In the genomic region with DNA sequence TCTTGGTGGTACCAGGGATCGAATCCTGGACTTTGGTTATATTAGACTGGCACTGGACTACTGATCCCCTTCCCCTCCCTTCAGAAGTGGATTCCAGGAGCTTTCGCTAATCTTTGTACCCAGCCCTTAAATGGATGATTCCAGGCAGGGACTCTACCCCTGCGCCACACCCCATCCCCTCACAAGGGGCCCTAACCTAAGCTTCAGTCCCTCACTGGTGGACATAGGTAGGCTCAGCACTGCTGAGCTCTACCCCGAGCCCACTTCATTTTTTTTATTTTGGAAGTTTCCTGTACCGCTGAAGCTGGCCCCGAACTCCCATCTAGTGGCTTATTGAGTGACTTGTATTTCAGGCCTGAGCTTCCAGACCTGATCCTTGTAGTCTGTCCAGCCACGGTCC, we compare ENCODE assay signal across 8 mouse cellular contexts. TPM values are rescaled to one million over a fixed set of nuclear protein-coding genes. Genes with fewer than 3 reads are reported as not detected.
DNase-seq lines count a peak whose midpoint lies in the region; ATAC-seq and TF ChIP-seq lines count a peak whose summit lies in the region.

No protein-coding gene starts in this region.

- TF ChIP-seq CTCF in kidney, adult 2 months (conservative IDR thresholded peaks at IDR 0.05; ENCODE audit: insufficient read depth, insufficient read length, low read depth, low read length), result no peak
- TF ChIP-seq CTCF in cortical plate, adult 2 months (IDR thresholded peaks at IDR 0.05; ENCODE audit: extremely low read depth, insufficient read depth, low read length), result no peak

- no peak for ATAC-seq in hindbrain, embryonic 15.5 days (ENCODE audit: low FRiP score, low read depth)
- peak; percentile 58 for ATAC-seq in midbrain, embryonic 13.5 days

- H3K27ac ChIP-seq in kidney, adult 2 months (ENCODE audit: insufficient read depth, low read depth, low read length), result peak overlapping the region; percentile 67
- peak overlapping the region; percentile 56 for H3K27ac ChIP-seq in cortical plate, adult 2 months (ENCODE audit: insufficient read depth, low read length)
- H3K27ac ChIP-seq in hindbrain, embryonic 15.5 days (replicated peaks), result peak overlapping the region; percentile 96
- peak overlapping the region; percentile 90 for H3K27ac ChIP-seq in midbrain, embryonic 13.5 days

- H3K36me3 ChIP-seq in kidney, adult 2 months (ENCODE audit: control insufficient read depth, insufficient read depth, low read length), result no peaks in the 10 kb centered on the region
- H3K36me3 ChIP-seq in hindbrain, embryonic 15.5 days, result peaks cover 21% of the 10 kb centered on the region
- peaks cover 24% of the 10 kb centered on the region for H3K36me3 ChIP-seq in midbrain, embryonic 13.5 days

- H3K4me2 ChIP-seq in hindbrain, embryonic 15.5 days, result peak overlapping the region; percentile 94
- H3K4me2 ChIP-seq in midbrain, embryonic 13.5 days (replicated peaks), result peak overlapping the region; percentile 96

- H3K4me3 ChIP-seq in kidney, adult 2 months (ENCODE audit: insufficient read depth, low read depth, low read length), result peak overlapping the region; percentile 87
- H3K4me3 ChIP-seq in cortical plate, adult 2 months (ENCODE audit: insufficient read depth, low read length), result peak overlapping the region; percentile 58
- H3K4me3 ChIP-seq in hindbrain, embryonic 15.5 days, result peak overlapping the region; percentile 77
- peak overlapping the region; percentile 69 for H3K4me3 ChIP-seq in midbrain, embryonic 13.5 days (replicated peaks)

- no peaks in the 10 kb centered on the region for H3K9me3 ChIP-seq in hindbrain, embryonic 15.5 days
- no peaks in the 10 kb centered on the region for H3K9me3 ChIP-seq in midbrain, embryonic 13.5 days

- H3K9ac ChIP-seq in hindbrain, embryonic 15.5 days, result peak overlapping the region; percentile 72
- H3K9ac ChIP-seq in midbrain, embryonic 13.5 days (replicated peaks), result peak overlapping the region; percentile 78

- TF ChIP-seq POLR2A in kidney, adult 2 months (IDR thresholded peaks at IDR 0.05; ENCODE audit: low read depth, low read length), result no peak
- no peak for TF ChIP-seq POLR2A in cortical plate, adult 2 months (IDR thresholded peaks at IDR 0.05; ENCODE audit: extremely low read depth, insufficient read depth, low read length)

- no peaks in the 10 kb centered on the region for H3K27me3 ChIP-seq in kidney, adult 2 months (replicated peaks; ENCODE audit: control insufficient read depth, insufficient read depth, low read length)
- peaks cover 3% of the 10 kb centered on the region; the same call in 1 of the 2 replicates for H3K27me3 ChIP-seq in hindbrain, embryonic 15.5 days
- no peaks in the 10 kb centered on the region for H3K27me3 ChIP-seq in midbrain, embryonic 13.5 days

- WGBS in kidney, adult 2 months, result 25% methylated on average over 7 of the region's 7 CpGs
- 36% methylated on average over 7 of the region's 7 CpGs for WGBS in hindbrain, embryonic 15.5 days
- WGBS in midbrain, embryonic 13.5 days, result 43% methylated on average over 7 of the region's 7 CpGs

- no peak for DNase-seq in kidney, adult 2 months
- DNase-seq in kidney, adult 8-10 months, result no peak
- no peak for DNase-seq in embryo, embryonic 11 days
- no peak for DNase-seq in layer of hippocampus, postnatal 10 days (ENCODE audit: low spot score in 2 of 2)
- no peak for DNase-seq in urinary bladder, postnatal 36 days (ENCODE audit: low spot score in 2 of 2)

- H3K4me1 ChIP-seq in kidney, adult 2 months (ENCODE audit: control insufficient read depth, insufficient read depth, low read length), result peaks cover 8% of the 10 kb centered on the region
- H3K4me1 ChIP-seq in cortical plate, adult 2 months (ENCODE audit: control insufficient read depth, insufficient read depth, low read length), result no peaks in the 10 kb centered on the region; the same call in 1 of the 2 replicates
- H3K4me1 ChIP-seq in hindbrain, embryonic 15.5 days (replicated peaks), result peaks cover 21% of the 10 kb centered on the region
- H3K4me1 ChIP-seq in midbrain, embryonic 13.5 days (replicated peaks), result peaks cover 20% of the 10 kb centered on the region

RNA-seq across cellular contexts. Expression of a gene that starts 0.7 kb away (rescaled TPM):
- polyA plus RNA-seq in kidney, adult 2 months (2012; rRNA removed), result 3.4 and 4.4 TPM in 2 replicates
- polyA plus RNA-seq in cortical plate, adult 2 months (2012; rRNA removed), result 4.0 and 4.3 TPM in 2 replicates
- polyA plus RNA-seq in hindbrain, embryonic 15.5 days (2015; fragmentation: Nextera tagmentation; extraction: Ambion mirVana), result 4.8 and 5.4 TPM in 2 replicates
- 6.1 and 7.6 TPM in 2 replicates for polyA plus RNA-seq in midbrain, embryonic 13.5 days (2015; fragmentation: Nextera tagmentation; extraction: Ambion mirVana)
- 1 to 10 TPM; 2.1 to 4.5 TPM for total RNA-seq in layer of hippocampus, postnatal 10 days (2021)

RNA-seq across cellular contexts. Expression of a gene that starts 0.7 kb away (rescaled TPM):
- 96.0 and 98.2 TPM in 2 replicates for polyA plus RNA-seq in kidney, adult 2 months (2012; rRNA removed)
- polyA plus RNA-seq in cortical plate, adult 2 months (2012; rRNA removed), result 63.2 and 63.9 TPM in 2 replicates
- polyA plus RNA-seq in hindbrain, embryonic 15.5 days (2015; fragmentation: Nextera tagmentation; extraction: Ambion mirVana), result 64.2 and 71.6 TPM in 2 replicates
- polyA plus RNA-seq in midbrain, embryonic 13.5 days (2015; fragmentation: Nextera tagmentation; extraction: Ambion mirVana), result 60.2 and 60.3 TPM in 2 replicates
- 10 to 100 TPM; 34.9 to 42.9 TPM for total RNA-seq in layer of hippocampus, postnatal 10 days (2021)

RNA-seq across cellular contexts. Expression of a gene that starts 2.5 kb away (rescaled TPM):
- 0.91 and 1.6 TPM in 2 replicates for polyA plus RNA-seq in kidney, adult 2 months (2012; rRNA removed)
- 2.5 and 2.8 TPM in 2 replicates for polyA plus RNA-seq in cortical plate, adult 2 months (2012; rRNA removed)
- polyA plus RNA-seq in hindbrain, embryonic 15.5 days (2015; fragmentation: Nextera tagmentation; extraction: Ambion mirVana), result 3.4 and 4.1 TPM in 2 replicates
- 4.0 and 4.9 TPM in 2 replicates for polyA plus RNA-seq in midbrain, embryonic 13.5 days (2015; fragmentation: Nextera tagmentation; extraction: Ambion mirVana)
- total RNA-seq in layer of hippocampus, postnatal 10 days (2021), result 1 to 10 TPM; 2.6 to 3.0 TPM

RNA-seq across cellular contexts. Expression of a gene that starts 13.2 kb away (rescaled TPM):
- polyA plus RNA-seq in kidney, adult 2 months (2012; rRNA removed), result 175 and 221 TPM in 2 replicates
- polyA plus RNA-seq in cortical plate, adult 2 months (2012; rRNA removed), result 329 and 330 TPM in 2 replicates
- 134 and 159 TPM in 2 replicates for polyA plus RNA-seq in hindbrain, embryonic 15.5 days (2015; fragmentation: Nextera tagmentation; extraction: Ambion mirVana)
- 78.5 and 93.4 TPM in 2 replicates for polyA plus RNA-seq in midbrain, embryonic 13.5 days (2015; fragmentation: Nextera tagmentation; extraction: Ambion mirVana)
- total RNA-seq in layer of hippocampus, postnatal 10 days (2021), result 100 to 1,000 TPM; 179 to 191 TPM

RNA-seq across cellular contexts. Expression of a gene that starts 19.3 kb away (rescaled TPM):
- 166 and 193 TPM in 2 replicates for polyA plus RNA-seq in kidney, adult 2 months (2012; rRNA removed)
- polyA plus RNA-seq in cortical plate, adult 2 months (2012; rRNA removed), result 294 and 314 TPM in 2 replicates
- polyA plus RNA-seq in hindbrain, embryonic 15.5 days (2015; fragmentation: Nextera tagmentation; extraction: Ambion mirVana), result 109 and 127 TPM in 2 replicates
- polyA plus RNA-seq in midbrain, embryonic 13.5 days (2015; fragmentation: Nextera tagmentation; extraction: Ambion mirVana), result 73.8 and 115 TPM in 2 replicates
- total RNA-seq in layer of hippocampus, postnatal 10 days (2021), result 100 to 1,000 TPM; 146 to 157 TPM
